Mouse (Mus musculus) small intestine, adult 2 months (tissue): ENCODE measurements at regions not wholly inside any gene's neighbourhood (a gene's known extent, or its start where the extent isn't known, plus 50 kb on each side); places are given as distances from the start of the nearest gene placed in this dataset.

Experiments used
- CTCF ChIP-seq: fragments of 200-500 bp; IDR thresholded peaks from 2 replicates; pipeline ENCODE4 v1.5.1; 2012; ENCODE audit warnings: low read depth, mild to moderate bottlenecking, control low read depth, inconsistent platforms, low read length, moderate library complexity, mixed read lengths; ENCODE audit not compliant: insufficient replicate concordance, insufficient read length; ENCODE audit errors: extremely low read depth
- POLR2A ChIP-seq: fragments of 200-500 bp; IDR thresholded peaks from 2 replicates; pipeline ENCODE4 v1.6.1; 2012; ENCODE audit warnings: low read depth, mild to moderate bottlenecking, control low read depth, inconsistent platforms, low read length, moderate library complexity

DNA sequence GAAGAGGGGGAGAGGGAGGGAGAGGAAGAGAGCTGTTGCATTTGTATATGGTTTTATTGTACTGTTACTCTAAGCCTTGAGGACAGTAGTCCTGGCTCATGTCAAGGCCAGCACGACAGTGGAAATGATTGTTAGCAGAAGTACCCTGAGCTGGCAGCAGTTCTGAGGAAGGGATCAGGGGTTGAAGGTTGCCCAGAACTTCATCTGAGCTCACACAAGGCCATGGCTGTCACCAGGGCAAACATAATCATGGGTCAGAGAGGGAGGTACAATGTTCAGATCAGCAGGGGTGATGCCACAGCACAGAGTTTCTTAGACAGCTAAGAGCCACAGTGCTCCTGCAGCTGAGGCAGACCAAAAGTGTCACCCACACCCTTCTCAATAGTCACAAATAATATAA lies 114.8 kb downstream of the Rplp1 start:
- TF ChIP-seq CTCF, result no peak
- no peak for TF ChIP-seq POLR2A
